Comparison of ENCODE assay signal across 20 mouse cellular contexts in genomic region chr14:79536837-79537236, GRCm38 (mm10). TPM values are rescaled to one million over a fixed set of nuclear protein-coding genes. Genes with fewer than 3 reads are reported as not detected.
DNase-seq lines count a peak whose midpoint lies in the region; ATAC-seq and TF ChIP-seq lines count a peak whose summit lies in the region.
"Had no signal": no experiment of that assay in that cellular context is flagged by ENCODE, and none has a peak within 500 bp of the region (broad histone marks: within the 10 kb centered on the region; RNA-seq: fewer than 3 reads in every experiment).

No protein-coding gene starts in this region.

- no peak overlapping the region for H3K27ac ChIP-seq in heart, embryonic 13.5 days (replicated peaks)
- H3K27ac ChIP-seq in spleen, adult 2 months (ENCODE audit: insufficient read depth, low read length): peak overlapping the region; percentile 87
- H3K27ac ChIP-seq in liver, embryonic 11.5 days (ENCODE audit: low read depth, low read length): peak overlapping the region; percentile 30; the same call in 1 of the 2 replicates
- H3K27ac ChIP-seq: embryonic facial prominence, embryonic 15.5 days; left cerebral cortex, adult 2 months; limb, embryonic 10.5 days; lung, embryonic 15.5 days had no signal

- no peaks in the 10 kb centered on the region for H3K9me3 ChIP-seq in heart, embryonic 13.5 days
- H3K9me3 ChIP-seq in liver, embryonic 11.5 days (ENCODE audit: control insufficient read depth, low read length): no peaks in the 10 kb centered on the region
- H3K9me3 ChIP-seq: embryonic facial prominence, embryonic 15.5 days; limb, embryonic 10.5 days; lung, embryonic 15.5 days had no signal

- DNase-seq in heart, adult 9 months (ENCODE audit: low spot score in 2 of 2): no peak
- DNase-seq in spleen, adult 2 months (ENCODE audit: low read depth in 1 of 2, low spot score in 2 of 2): no peak
- DNase-seq in spleen, postnatal 36 days (ENCODE audit: low spot score in 2 of 2): no peak
- no peak for DNase-seq in liver, embryonic 11.5 days (ENCODE audit: low spot score)
- peak; percentile 57 for DNase-seq in naive thymus-derived CD4-positive, alpha-beta T cell, adult 2 months (ENCODE audit: low read depth)
- DNase-seq in left cerebral cortex, postnatal 10 days (ENCODE audit: extremely low spot score in 1 of 2, low spot score in 2 of 2): no peak
- no peak for DNase-seq in MN1 (ENCODE audit: low spot score)
- DNase-seq: adrenal gland, postnatal 14 days; cerebellum, adult 18-20 months; cerebellum, postnatal 25 days; gastrocnemius, postnatal 14 days; kidney, postnatal 36 days; retina, postnatal 1 day; right cerebral cortex, postnatal 4 days had no signal

- 50% methylated on average over 3 of the region's 3 CpGs for WGBS in heart, embryonic 13.5 days
- 28% methylated on average over 3 of the region's 3 CpGs for WGBS in spleen, adult 2 months
- 50% methylated on average over 3 of the region's 3 CpGs for WGBS in liver, embryonic 11.5 days

- 0 out of 2 replicates have a peak overlapping the region, but pooled peaks have one; percentile 44 for H3K9ac ChIP-seq in heart, embryonic 13.5 days
- 0 out of 2 replicates have a peak overlapping the region, but pooled peaks have one; percentile 41 for H3K9ac ChIP-seq in liver, embryonic 11.5 days (ENCODE audit: low read depth, low read length)
- H3K9ac ChIP-seq: embryonic facial prominence, embryonic 15.5 days; lung, embryonic 15.5 days had no signal

- no peak for TF ChIP-seq POLR2A in spleen, adult 2 months (IDR thresholded peaks at IDR 0.05; ENCODE audit: low read depth, low read length)

- peak overlapping the region; percentile 4; the same call in 1 of the 2 replicates for H3K4me3 ChIP-seq in heart, embryonic 13.5 days
- H3K4me3 ChIP-seq in spleen, adult 2 months (ENCODE audit: extremely low read depth, insufficient read depth, insufficient read length): peak overlapping the region; percentile 3
- peak overlapping the region; percentile 36 for H3K4me3 ChIP-seq in liver, embryonic 11.5 days (ENCODE audit: low read depth, low read length)
- H3K4me3 ChIP-seq: embryonic facial prominence, embryonic 15.5 days; left cerebral cortex, adult 2 months; limb, embryonic 10.5 days; lung, embryonic 15.5 days had no signal

- H3K36me3 ChIP-seq in heart, embryonic 13.5 days: 0 out of 2 replicates have a peak, but pooled peaks cover 3% of the 10 kb centered on the region
- H3K36me3 ChIP-seq in spleen, adult 2 months (ENCODE audit: control insufficient read depth, insufficient read depth, low read length): peaks cover 6% of the 10 kb centered on the region; the same call in 1 of the 2 replicates
- no peaks in the 10 kb centered on the region for H3K36me3 ChIP-seq in liver, embryonic 11.5 days (ENCODE audit: control insufficient read depth, insufficient read depth, low read length)
- H3K36me3 ChIP-seq: embryonic facial prominence, embryonic 15.5 days; limb, embryonic 10.5 days; lung, embryonic 15.5 days had no signal

- H3K4me2 ChIP-seq in heart, embryonic 13.5 days: peak overlapping the region; percentile 49
- peak overlapping the region; percentile 57 for H3K4me2 ChIP-seq in liver, embryonic 11.5 days
- H3K4me2 ChIP-seq: embryonic facial prominence, embryonic 15.5 days; lung, embryonic 15.5 days; midbrain, embryonic 11.5 days had no signal

- H3K27me3 ChIP-seq in heart, embryonic 13.5 days (replicated peaks): no peaks in the 10 kb centered on the region
- no peaks in the 10 kb centered on the region for H3K27me3 ChIP-seq in spleen, adult 2 months (ENCODE audit: control insufficient read depth, insufficient read depth, low read length)
- H3K27me3 ChIP-seq in liver, embryonic 11.5 days (replicated peaks; ENCODE audit: control insufficient read depth, insufficient read depth, low read length): no peaks in the 10 kb centered on the region
- H3K27me3 ChIP-seq: embryonic facial prominence, embryonic 15.5 days; lung, embryonic 15.5 days had no signal

- intact Hi-C loops in left cerebral cortex, postnatal 10 days (cut with DNase I): no loop called here

- no peak for ATAC-seq in heart, embryonic 13.5 days (ENCODE audit: extremely low read depth, insufficient number of reproducible peaks, low FRiP score, low TSS enrichment)
- ATAC-seq in liver, embryonic 11.5 days (replicated peaks; ENCODE audit: low FRiP score): no peak

- TF ChIP-seq CTCF in spleen, adult 2 months (IDR thresholded peaks at IDR 0.05; ENCODE audit: extremely low read depth, insufficient read depth, insufficient read length, insufficient replicate concordance): no peak

- peaks cover 50% of the 10 kb centered on the region for H3K4me1 ChIP-seq in heart, embryonic 13.5 days
- H3K4me1 ChIP-seq in spleen, adult 2 months (ENCODE audit: control insufficient read depth, insufficient read depth, insufficient read length): peaks cover 31% of the 10 kb centered on the region
- H3K4me1 ChIP-seq in liver, embryonic 11.5 days (replicated peaks; ENCODE audit: control insufficient read depth, insufficient read depth, low read length): peaks cover 37% of the 10 kb centered on the region
- H3K4me1 ChIP-seq: embryonic facial prominence, embryonic 15.5 days; limb, embryonic 10.5 days had no signal

RNA-seq across cellular contexts. Expression of gene Sugt1, which starts 50.7 kb away (rescaled TPM):
- 95.3 and 108 TPM in 2 replicates for polyA plus RNA-seq in heart, embryonic 13.5 days (2015; fragmentation: Nextera tagmentation; extraction: Ambion mirVana)
- polyA plus RNA-seq in spleen, adult 2 months (2012; rRNA removed): 3.4 and 3.7 TPM in 2 replicates
- 95.0 and 95.5 TPM in 2 replicates for polyA plus RNA-seq in liver, embryonic 11.5 days (2014; fragmentation: Nextera tagmentation; extraction: Ambion mirVana)
- 10 to 100 TPM; 77.9 to 92.8 TPM for total RNA-seq in left cerebral cortex, postnatal 10 days (2021)

RNA-seq across cellular contexts. Expression of gene Wbp4, which starts 55.5 kb away (rescaled TPM):
- 24.5 and 26.4 TPM in 2 replicates for polyA plus RNA-seq in heart, embryonic 13.5 days (2015; fragmentation: Nextera tagmentation; extraction: Ambion mirVana)
- 2.6 and 3.7 TPM in 2 replicates for polyA plus RNA-seq in spleen, adult 2 months (2012; rRNA removed)
- polyA plus RNA-seq in liver, embryonic 11.5 days (2014; fragmentation: Nextera tagmentation; extraction: Ambion mirVana): 35.8 and 38.7 TPM in 2 replicates
- 10 to 100 TPM; 42.6 to 44.1 TPM for total RNA-seq in left cerebral cortex, postnatal 10 days (2021)

RNA-seq across cellular contexts. Expression of gene Elf1, which starts 55.8 kb away (rescaled TPM):
- polyA plus RNA-seq in heart, embryonic 13.5 days (2015; fragmentation: Nextera tagmentation; extraction: Ambion mirVana): 7.2 and 8.0 TPM in 2 replicates
- 22.5 and 26.7 TPM in 2 replicates for polyA plus RNA-seq in spleen, adult 2 months (2012; rRNA removed)
- polyA plus RNA-seq in liver, embryonic 11.5 days (2014; fragmentation: Nextera tagmentation; extraction: Ambion mirVana): 22.7 and 25.3 TPM in 2 replicates
- 1 to 10 TPM; 4.8 to 5.0 TPM for total RNA-seq in left cerebral cortex, postnatal 10 days (2021)

Comparison
In these comparisons a context has a peak if more than half of its experiments do, and no peak if none do; other contexts are left out.
1. RNA of gene Sugt1, which starts 50.7 kb away (polyA plus RNA-seq): 95.0 to 95.5 TPM in liver, embryonic 11.5 days and 95.3 to 108 TPM in heart, embryonic 13.5 days; 3.4 to 3.7 TPM in spleen, adult 2 months; every median in the first group is over 10 times any median in the second.
2. Peak in every context shown above with its lines, with median percentiles within 50 percentile points of each other: H3K4me3 ChIP-seq.